Mouse (Mus musculus) forebrain, embryonic 11.5 days (tissue): ENCODE measurements at regions not wholly inside any gene's neighbourhood (a gene's known extent, or its start where the extent isn't known, plus 50 kb on each side); places are given as distances from the start of the nearest gene placed in this dataset.

Source experiments
- ATAC-seq: fragments of 200-750 bp; cut with Nextera tagmentation; replicated peaks from 2 replicates; pipeline ENCODE4 v1.8.0; 2017; ENCODE audit warnings: moderate TSS enrichment; ENCODE audit not compliant: low FRiP score
- DNase-seq: peaks from one replicate; pipeline ENCODE4 v3.0.0-alpha.2; 2017; ENCODE audit warnings: low spot score
- H3K27ac ChIP-seq: fragments of 300-500 bp; sonication (generic); 2 replicates; pipeline ENCODE4 v1.5.1; 2014; ENCODE audit warnings: low read depth, low read length
- H3K27me3 ChIP-seq: fragments of 300-500 bp; sonication (generic); 2 replicates; pipeline ENCODE4 v1.6.1; 2014; ENCODE audit warnings: mild to moderate bottlenecking, low read length, mixed read lengths; ENCODE audit not compliant: control insufficient read depth, insufficient read depth
- H3K36me3 ChIP-seq: fragments of 300-500 bp; sonication (generic); 2 replicates; pipeline ENCODE4 v1.6.1; 2014; ENCODE audit warnings: mild to moderate bottlenecking, low read length, moderate library complexity, mixed read lengths; ENCODE audit not compliant: control insufficient read depth, insufficient read depth
- H3K4me1 ChIP-seq: fragments of 300-500 bp; sonication (generic); replicated peaks from 2 replicates; pipeline ENCODE4 v1.6.1; 2014; ENCODE audit warnings: low read length, mixed read lengths; ENCODE audit not compliant: control insufficient read depth, insufficient read depth
- H3K4me2 ChIP-seq: fragments of 300-500 bp; sonication (generic); 2 replicates; pipeline ENCODE4 v1.6.1; 2014; ENCODE audit warnings: low read depth, mild to moderate bottlenecking, low read length, moderate library complexity, mixed read lengths; ENCODE audit not compliant: severe bottlenecking
- H3K4me3 ChIP-seq: fragments of 300-500 bp; sonication (generic); 2 replicates; pipeline ENCODE4 v1.5.1; 2014; ENCODE audit warnings: low read depth, low read length
- H3K9ac ChIP-seq: fragments of 300-500 bp; sonication (generic); 2 replicates; pipeline ENCODE4 v1.6.1; 2014; ENCODE audit warnings: low read length
- H3K9me3 ChIP-seq: fragments of 300-500 bp; sonication (generic); 2 replicates; pipeline ENCODE4 v1.6.1; 2016; ENCODE audit warnings: low read length, mixed read lengths; ENCODE audit not compliant: control insufficient read depth
- WGBS: fragments of 180-500 bp; shearing (Covaris S2); extraction: QIAGEN DNeasy Blood & Tissue Kit; methylation state at CpG from one replicate; pipeline ENCODE4 v1.1.7; 2014; 5-methylcytosine and 5-hydroxymethylcytosine counted together

DNA sequence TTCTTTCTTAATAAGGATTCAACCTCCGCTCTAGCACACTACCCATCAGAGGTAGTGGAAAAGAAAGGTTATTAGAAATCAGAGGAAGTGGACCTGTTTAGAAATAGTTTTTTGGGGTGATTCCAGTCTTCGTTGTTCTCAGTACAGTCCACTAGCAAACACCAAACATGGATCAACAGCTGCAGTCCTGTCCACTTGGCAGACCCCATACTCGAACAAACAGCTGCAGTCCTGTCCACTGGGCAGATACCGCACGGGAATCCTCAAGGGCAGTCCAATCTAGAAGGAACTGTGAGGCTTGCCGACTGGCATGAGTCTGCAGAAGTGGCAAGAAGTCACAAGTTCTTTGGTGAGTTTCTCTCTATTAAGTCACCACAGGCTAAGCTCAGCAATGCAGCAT is 273.8 kb downstream of the Rnd3 start:
- Histone ChIP-seq H3K27ac (no peak overlapping the region), H3K4me1 (no peaks in the 10 kb centered on the region), H3K9ac (no peak overlapping the region), H3K36me3 (no peaks in the 10 kb centered on the region), H3K4me3 (no peak overlapping the region), H3K9me3 (no peaks in the 10 kb centered on the region), H3K27me3 (no peaks in the 10 kb centered on the region), H3K4me2 (no peak overlapping the region)
- ATAC-seq (no peak), DNase-seq (no peak)
- 95% methylated on average over 6 of the region's 6 CpGs for WGBS

DNA sequence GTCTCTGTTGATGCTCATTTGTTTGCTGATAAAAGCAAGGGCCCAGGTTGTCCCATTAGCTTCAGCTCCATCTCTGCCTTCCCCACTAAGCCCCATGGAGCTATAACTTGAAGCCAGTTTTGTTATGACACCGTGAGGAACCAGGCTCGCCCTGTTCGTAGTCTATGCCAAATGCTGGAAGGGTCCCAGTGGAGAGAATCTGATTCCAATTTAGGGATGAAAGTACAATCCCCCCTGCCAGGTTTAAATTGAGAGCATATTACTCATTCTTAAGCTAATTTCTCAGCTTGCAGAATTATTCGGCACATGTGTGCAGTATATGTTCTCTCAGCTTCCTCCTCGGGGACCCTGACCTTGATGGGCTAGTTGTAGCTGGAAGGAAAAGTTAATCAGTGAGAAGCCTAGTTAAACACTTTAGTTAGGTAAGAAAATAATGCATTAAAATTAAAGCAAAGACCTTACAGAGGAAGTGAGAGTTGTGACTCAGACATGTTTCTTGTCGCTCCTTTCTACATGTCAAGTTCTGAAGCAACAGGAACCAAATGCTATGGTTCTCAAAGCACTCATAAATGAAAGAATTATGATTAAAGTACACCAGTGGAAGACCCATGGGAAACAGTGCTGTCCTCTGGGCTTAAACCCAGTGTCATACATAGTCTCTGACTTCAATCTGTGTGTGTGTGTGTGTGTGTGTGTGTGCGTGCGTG is 295.2 kb downstream of the Rnd3 start:
- Histone ChIP-seq H3K36me3 (no peaks in the 10 kb centered on the region), H3K9ac (no peak overlapping the region), H3K4me3 (no peak overlapping the region), H3K4me2 (no peak overlapping the region), H3K4me1 (no peaks in the 10 kb centered on the region), H3K27me3 (no peaks in the 10 kb centered on the region), H3K9me3 (no peaks in the 10 kb centered on the region), H3K27ac (no peak overlapping the region)
- WGBS = 83% methylated on average over 8 of the region's 8 CpGs
- ATAC-seq = no peak
- no peak for DNase-seq

DNA sequence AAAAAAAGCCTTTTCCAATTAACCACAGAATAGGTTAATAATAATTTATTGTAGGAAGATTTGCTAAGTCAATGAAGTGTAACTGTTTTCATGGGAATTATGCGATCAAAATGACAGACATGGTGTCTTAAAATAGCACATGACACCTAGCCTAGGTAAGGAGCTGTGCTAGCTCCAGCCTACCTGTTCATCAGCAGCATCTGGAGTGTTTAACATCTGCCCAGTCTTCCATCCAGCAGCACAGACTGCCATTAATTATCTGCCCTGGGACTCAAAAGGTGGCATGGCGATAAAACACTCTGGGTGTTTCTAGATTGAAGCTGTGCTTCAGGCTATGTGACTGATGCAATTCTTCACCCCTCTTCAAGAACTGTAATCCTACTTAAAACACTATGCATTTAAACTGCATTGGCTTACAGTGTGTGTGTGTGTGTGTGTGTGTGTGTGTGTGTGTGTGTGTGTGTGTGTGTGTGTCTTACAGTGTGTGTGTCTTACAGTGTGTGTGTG is 296.4 kb downstream of the Rnd3 start:
- ATAC-seq (no peak), DNase-seq (no peak)
- no peak overlapping the region for H3K27ac ChIP-seq
- no peaks in the 10 kb centered on the region for H3K27me3 ChIP-seq
- no peaks in the 10 kb centered on the region for H3K9me3 ChIP-seq
- no peaks in the 10 kb centered on the region for H3K4me1 ChIP-seq
- 81% methylated on average over 2 of the region's 2 CpGs for WGBS
- no peaks in the 10 kb centered on the region for H3K36me3 ChIP-seq
- H3K9ac ChIP-seq = no peak overlapping the region
- no peak overlapping the region for H3K4me3 ChIP-seq
- H3K4me2 ChIP-seq = no peak overlapping the region

DNA sequence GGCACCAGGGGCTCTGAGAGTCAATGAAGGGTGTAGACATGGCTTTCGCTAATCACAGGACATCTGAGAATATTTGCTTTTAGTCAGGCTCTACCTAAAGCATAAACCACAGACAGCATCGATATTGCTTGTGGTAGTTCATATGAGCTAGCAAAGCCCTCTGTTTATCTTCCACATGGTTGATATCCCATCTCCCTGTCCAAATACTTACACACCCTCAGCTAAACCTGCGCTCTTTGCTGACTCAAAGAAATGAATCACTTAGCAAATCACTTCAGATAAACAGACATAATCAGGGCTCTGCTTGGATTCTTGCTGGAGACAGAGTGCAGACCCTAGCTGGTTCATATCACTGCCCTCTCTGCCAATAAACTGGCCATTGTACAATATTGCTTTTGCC is 298.8 kb downstream of the Rnd3 start:
- DNase-seq = no peak
- WGBS = 96% methylated on average over 3 of the region's 3 CpGs
- no peak overlapping the region for H3K4me2 ChIP-seq
- no peaks in the 10 kb centered on the region for H3K27me3 ChIP-seq
- no peak overlapping the region for H3K27ac ChIP-seq
- ATAC-seq = no peak
- no peaks in the 10 kb centered on the region for H3K9me3 ChIP-seq
- no peak overlapping the region for H3K9ac ChIP-seq
- H3K4me1 ChIP-seq = no peaks in the 10 kb centered on the region
- H3K4me3 ChIP-seq = no peak overlapping the region
- H3K36me3 ChIP-seq = no peaks in the 10 kb centered on the region

DNA sequence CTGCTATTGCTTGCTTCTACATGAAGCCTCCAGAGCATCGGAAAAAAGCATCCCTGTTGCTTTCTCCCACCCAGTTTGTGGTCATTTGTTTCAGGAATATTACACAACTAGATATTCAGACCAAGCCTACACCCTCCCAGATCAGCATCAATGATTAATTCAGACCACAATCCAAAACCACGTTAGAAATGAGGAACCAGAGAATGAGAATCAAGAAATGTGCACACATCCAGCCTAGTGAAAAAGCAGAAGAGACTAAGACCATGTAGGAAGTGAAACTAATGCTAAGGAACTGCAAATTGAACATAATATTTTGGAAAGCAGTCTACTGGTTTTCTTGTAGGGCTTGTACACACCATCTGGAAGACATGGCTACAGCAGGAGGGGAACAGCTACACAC is 307.0 kb downstream of the Rnd3 start:
- ATAC-seq (no peak), DNase-seq (no peak)
- no peaks in the 10 kb centered on the region for H3K27me3 ChIP-seq
- 89% methylated on average over 2 of the region's 2 CpGs for WGBS
- H3K4me2 ChIP-seq = no peak overlapping the region
- no peaks in the 10 kb centered on the region for H3K36me3 ChIP-seq
- H3K27ac ChIP-seq = no peak overlapping the region
- no peaks in the 10 kb centered on the region for H3K4me1 ChIP-seq
- no peaks in the 10 kb centered on the region for H3K9me3 ChIP-seq
- no peak overlapping the region for H3K4me3 ChIP-seq
- H3K9ac ChIP-seq = no peak overlapping the region

DNA sequence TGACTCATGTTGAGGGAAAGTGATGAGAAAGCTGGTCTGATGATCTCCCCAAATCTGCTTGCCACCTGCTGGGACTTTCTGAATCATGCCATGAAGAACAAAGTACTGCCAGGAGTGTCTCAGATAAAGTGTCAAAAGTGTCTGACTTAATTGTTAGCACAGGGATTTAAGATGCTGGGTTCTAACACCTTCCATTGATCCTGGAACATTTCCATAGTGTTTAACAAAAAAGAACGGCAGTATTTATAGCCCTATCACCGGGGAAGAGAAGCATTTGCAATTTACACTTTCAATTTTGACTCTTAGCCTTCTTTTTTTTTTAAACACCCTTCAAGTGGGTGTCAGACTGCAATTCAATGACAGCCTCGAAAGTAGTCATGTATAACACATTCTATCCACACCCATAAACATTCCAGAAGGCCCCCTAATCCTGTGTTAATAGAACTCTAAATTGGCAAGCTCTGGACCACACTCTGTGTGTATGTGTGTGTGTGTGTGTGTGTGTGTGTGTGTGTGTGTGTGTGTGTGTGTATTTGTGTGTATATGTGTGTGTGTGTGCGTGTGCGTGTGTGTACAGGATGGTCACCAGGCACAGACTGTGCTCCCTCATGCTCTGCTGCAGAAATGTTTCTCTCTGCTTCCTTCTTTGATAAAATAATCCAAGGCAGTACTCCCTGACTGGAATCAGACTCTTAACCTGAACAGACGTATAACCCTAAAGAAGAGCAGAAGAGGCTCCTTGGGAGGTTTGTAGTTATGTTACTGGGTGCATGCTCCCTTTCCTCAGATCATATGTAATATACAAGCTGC is 313.2 kb downstream of the Rnd3 start:
- H3K9me3 ChIP-seq = no peaks in the 10 kb centered on the region
- H3K27me3 ChIP-seq = no peaks in the 10 kb centered on the region
- H3K4me3 ChIP-seq = no peak overlapping the region
- no peak overlapping the region for H3K27ac ChIP-seq
- DNase-seq (no peak), ATAC-seq (no peak)
- no peaks in the 10 kb centered on the region for H3K36me3 ChIP-seq
- WGBS = 71% methylated on average over 6 of the region's 6 CpGs
- H3K9ac ChIP-seq = no peak overlapping the region
- H3K4me1 ChIP-seq = no peaks in the 10 kb centered on the region
- no peak overlapping the region for H3K4me2 ChIP-seq

DNA sequence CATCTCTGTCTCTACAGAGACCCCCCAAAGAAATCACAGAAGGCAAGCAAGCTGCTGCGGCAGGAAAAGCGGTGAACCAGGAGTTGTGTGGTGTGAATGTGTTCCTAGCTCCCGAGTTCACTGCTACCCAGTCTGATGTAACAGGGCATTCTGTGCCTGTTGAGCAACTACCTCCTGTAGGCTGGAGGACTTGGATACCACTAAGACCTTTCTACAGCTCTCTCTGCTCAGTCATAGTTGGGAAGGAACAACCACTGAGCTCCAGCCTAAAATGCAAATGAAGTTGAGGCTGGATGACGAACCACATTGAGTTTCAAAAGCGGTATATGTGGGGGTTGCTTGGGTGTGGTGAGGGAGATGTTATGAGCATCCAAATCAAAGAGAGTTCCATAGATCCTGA is 315.1 kb downstream of the Rnd3 start:
- no peaks in the 10 kb centered on the region for H3K4me1 ChIP-seq
- H3K4me3 ChIP-seq = no peak overlapping the region
- no peak overlapping the region for H3K4me2 ChIP-seq
- H3K36me3 ChIP-seq = no peaks in the 10 kb centered on the region
- no peak overlapping the region for H3K9ac ChIP-seq
- no peak overlapping the region for H3K27ac ChIP-seq
- H3K9me3 ChIP-seq = no peaks in the 10 kb centered on the region
- ATAC-seq (no peak), DNase-seq (no peak)
- 89% methylated on average over 5 of the region's 5 CpGs for WGBS
- H3K27me3 ChIP-seq = no peaks in the 10 kb centered on the region

DNA sequence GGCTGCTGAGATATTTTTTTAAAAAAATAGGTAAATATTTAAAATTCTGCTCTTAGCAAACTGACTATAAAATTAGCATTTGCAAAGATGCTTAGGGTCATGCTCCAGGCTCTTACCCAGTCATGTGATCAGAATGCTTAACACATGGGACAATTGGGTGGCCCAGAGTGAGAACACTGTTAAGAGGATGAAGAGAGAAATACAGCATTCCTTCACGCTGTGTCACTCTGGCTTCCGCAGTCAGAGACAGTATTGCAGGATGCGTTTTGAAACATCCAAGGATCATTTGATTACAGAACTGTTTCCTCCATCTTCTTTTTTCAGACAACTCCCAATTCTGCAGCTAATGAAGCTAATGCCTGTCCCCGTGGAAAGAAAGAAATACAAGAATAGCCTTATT is 316.4 kb downstream of the Rnd3 start:
- Histone ChIP-seq H3K4me3 (no peak overlapping the region), H3K27ac (no peak overlapping the region), H3K4me1 (no peaks in the 10 kb centered on the region), H3K27me3 (no peaks in the 10 kb centered on the region), H3K36me3 (no peaks in the 10 kb centered on the region), H3K9me3 (no peaks in the 10 kb centered on the region), H3K9ac (no peak overlapping the region), H3K4me2 (no peak overlapping the region)
- WGBS = 61% methylated on average over 4 of the region's 4 CpGs
- DNase-seq = no peak
- ATAC-seq = no peak
